Mouse (Mus musculus) cortical plate, adult 2 months (tissue): ENCODE data around the gene Ccdc18.

Experiments used
- CTCF ChIP-seq: fragments of 200-500 bp; IDR thresholded peaks from 2 replicates; pipeline ENCODE4 v1.5.1; 2011; ENCODE audit warnings: mild to moderate bottlenecking, control low read depth, low read length; ENCODE audit not compliant: insufficient read depth; ENCODE audit errors: extremely low read depth
- POLR2A ChIP-seq: fragments of 200-500 bp; IDR thresholded peaks from 2 replicates; pipeline ENCODE4 v1.6.1; 2011; ENCODE audit warnings: mild to moderate bottlenecking, low read length, control low read depth; ENCODE audit not compliant: insufficient read depth; ENCODE audit errors: extremely low read depth

GRCm38 (mm10) chr5:108132441-108133243, at the start of gene Ccdc18, which contains the start of gene Tmed5:
- peak; percentile 86 for TF ChIP-seq POLR2A
- TF ChIP-seq CTCF: no peak
